Mouse (Mus musculus) forebrain, embryonic 15.5 days (tissue): ENCODE data around the gene Anks1b. TPM values are rescaled to one million over a fixed set of nuclear protein-coding genes. Genes with fewer than 3 reads are reported as not detected.

Experiments used
- ATAC-seq: fragments of 200-750 bp; cut with Nextera tagmentation; replicated peaks from 2 replicates; pipeline ENCODE4 v1.8.0; 2017; ENCODE audit warnings: mild to moderate bottlenecking, moderate TSS enrichment, moderate library complexity
- H3K27ac ChIP-seq: fragments of 300-500 bp; sonication (generic); replicated peaks from 2 replicates; pipeline ENCODE4 v1.5.1; 2015; ENCODE audit warnings: mild to moderate bottlenecking, inconsistent platforms
- H3K27me3 ChIP-seq: fragments of 300-500 bp; sonication (generic); 2 replicates; pipeline ENCODE4 v1.6.1; 2015; ENCODE audit warnings: inconsistent platforms
- H3K36me3 ChIP-seq: fragments of 300-500 bp; sonication (generic); 2 replicates; pipeline ENCODE4 v1.6.1; 2015; ENCODE audit warnings: mild to moderate bottlenecking, inconsistent platforms
- H3K4me1 ChIP-seq: fragments of 300-500 bp; sonication (generic); 2 replicates; pipeline ENCODE4 v1.6.1; 2015; ENCODE audit warnings: inconsistent platforms
- H3K4me2 ChIP-seq: fragments of 300-500 bp; sonication (generic); replicated peaks from 2 replicates; pipeline ENCODE4 v1.6.1; 2015; ENCODE audit warnings: mild to moderate bottlenecking, inconsistent platforms
- H3K4me3 ChIP-seq: fragments of 300-500 bp; sonication (generic); 2 replicates; pipeline ENCODE4 v1.5.1; 2015; ENCODE audit warnings: mild to moderate bottlenecking, inconsistent platforms
- H3K9ac ChIP-seq: fragments of 300-500 bp; sonication (generic); replicated peaks from 2 replicates; pipeline ENCODE4 v1.6.1; 2015; ENCODE audit warnings: mild to moderate bottlenecking, inconsistent platforms
- H3K9me3 ChIP-seq: fragments of 300-500 bp; sonication (generic); 2 replicates; pipeline ENCODE4 v1.6.1; 2016; ENCODE audit warnings: inconsistent platforms
- WGBS: fragments of 180-500 bp; shearing (Covaris S2); methylation state at CpG from one replicate; pipeline ENCODE4 v1.1.7; 2015; ENCODE audit warnings: mixed read lengths; 5-methylcytosine and 5-hydroxymethylcytosine counted together
- polyA plus RNA-seq: library from polyadenylated mRNA; unstranded; fragments of >200 nt; fragmentation: Nextera tagmentation; extraction: Ambion mirVana; gene quantifications from 2 replicates; pipeline ENCODE4 v1.2.1, GENCODE M21; 2015

The Anks1b gene
- polyA plus RNA-seq, 1 experiment from 2014 or later = 63.1 TPM

- 0 out of 2 replicates have a peak, but pooled peaks have one; percentile 38 for ATAC-seq
- H3K36me3 ChIP-seq = no peaks in the 10 kb centered on the region
- H3K9me3 ChIP-seq = no peaks in the 10 kb centered on the region
- no peak overlapping the region for H3K27ac ChIP-seq
- no peak overlapping the region for H3K9ac ChIP-seq
- H3K27me3 ChIP-seq = no peaks in the 10 kb centered on the region
- H3K4me3 ChIP-seq = no peak overlapping the region
- H3K4me2 ChIP-seq = no peak overlapping the region
- H3K4me1 ChIP-seq = peaks cover 11% of the 10 kb centered on the region
- 48% methylated on average over 3 of the region's 3 CpGs for WGBS
Observed at GRCm38 (mm10) chr10:90220470-90220869, 347.2 kb downstream of the Anks1b start.

- WGBS = 70% methylated on average over 3 of the region's 3 CpGs
Observed at GRCm38 (mm10) chr10:90222793-90223495, 349.6 kb downstream of the Anks1b start.

GRCm38 (mm10) chr10:90235273-90235672, 362.0 kb downstream of the Anks1b start:
- ATAC-seq = no peak

More at GRCm38 (mm10) chr10:90222793-90223495, 349.6 kb downstream of the Anks1b start:
- H3K27ac ChIP-seq = peak overlapping the region; percentile 17; the same call in 1 of the 2 replicates
- H3K9ac ChIP-seq = no peak overlapping the region
- no peak overlapping the region for H3K4me2 ChIP-seq
- peaks cover 11% of the 10 kb centered on the region for H3K4me1 ChIP-seq
- H3K4me3 ChIP-seq = no peak overlapping the region
- no peaks in the 10 kb centered on the region for H3K36me3 ChIP-seq
- H3K9me3 ChIP-seq = no peaks in the 10 kb centered on the region
- H3K27me3 ChIP-seq = no peaks in the 10 kb centered on the region
- peak; percentile 26; the same call in 1 of the 2 replicates for ATAC-seq

GRCm38 (mm10) chr10:90237290-90237689, 364.0 kb downstream of the Anks1b start:
- Histone ChIP-seq H3K4me1 (no peaks in the 10 kb centered on the region), H3K9me3 (no peaks in the 10 kb centered on the region), H3K27me3 (no peaks in the 10 kb centered on the region), H3K9ac (no peak overlapping the region), H3K4me2 (no peak overlapping the region), H3K27ac (no peak overlapping the region), H3K36me3 (no peaks in the 10 kb centered on the region), H3K4me3 (no peak overlapping the region)
- ATAC-seq = no peak
- WGBS = 89% methylated on average over 3 of the region's 3 CpGs

More at GRCm38 (mm10) chr10:90235273-90235672, 362.0 kb downstream of the Anks1b start:
- no peak overlapping the region for H3K4me2 ChIP-seq
- H3K36me3 ChIP-seq = no peaks in the 10 kb centered on the region
- no peaks in the 10 kb centered on the region for H3K27me3 ChIP-seq
- no peak overlapping the region for H3K4me3 ChIP-seq
- no peak overlapping the region for H3K27ac ChIP-seq
- H3K9me3 ChIP-seq = no peaks in the 10 kb centered on the region
- H3K4me1 ChIP-seq = no peaks in the 10 kb centered on the region
- no peak overlapping the region for H3K9ac ChIP-seq
- 70% methylated on average over 3 of the region's 3 CpGs for WGBS

- 8% methylated on average over 3 of the region's 3 CpGs for WGBS
- Histone ChIP-seq H3K27ac (no peak overlapping the region), H3K36me3 (no peaks in the 10 kb centered on the region), H3K4me3 (no peak overlapping the region), H3K4me1 (no peaks in the 10 kb centered on the region), H3K9me3 (no peaks in the 10 kb centered on the region), H3K27me3 (no peaks in the 10 kb centered on the region), H3K4me2 (no peak overlapping the region), H3K9ac (no peak overlapping the region)
- 0 out of 2 replicates have a peak, but pooled peaks have one; percentile 48 for ATAC-seq
Observed at GRCm38 (mm10) chr10:90258944-90259714, 385.8 kb downstream of the Anks1b start.

GRCm38 (mm10) chr10:90271321-90271720, 398.0 kb downstream of the Anks1b start:
- ATAC-seq = no peak

GRCm38 (mm10) chr10:90273311-90273710, 400.0 kb downstream of the Anks1b start:
- Histone ChIP-seq H3K27me3 (no peaks in the 10 kb centered on the region), H3K4me1 (no peaks in the 10 kb centered on the region), H3K4me3 (no peak overlapping the region), H3K9me3 (no peaks in the 10 kb centered on the region), H3K4me2 (no peak overlapping the region), H3K36me3 (no peaks in the 10 kb centered on the region), H3K9ac (no peak overlapping the region), H3K27ac (no peak overlapping the region)
- ATAC-seq = no peak
- WGBS = 86% methylated on average over 2 of the region's 2 CpGs

More at GRCm38 (mm10) chr10:90271321-90271720, 398.0 kb downstream of the Anks1b start:
- no peak overlapping the region for H3K4me2 ChIP-seq
- no peaks in the 10 kb centered on the region for H3K27me3 ChIP-seq
- no peaks in the 10 kb centered on the region for H3K36me3 ChIP-seq
- H3K9ac ChIP-seq = no peak overlapping the region
- 77% methylated on average over 1 of the region's 1 CpGs for WGBS
- no peaks in the 10 kb centered on the region for H3K9me3 ChIP-seq
- H3K27ac ChIP-seq = no peak overlapping the region
- H3K4me3 ChIP-seq = no peak overlapping the region
- no peaks in the 10 kb centered on the region for H3K4me1 ChIP-seq

- WGBS = 87% methylated on average over 1 of the region's 1 CpGs
- Histone ChIP-seq H3K9ac (no peak overlapping the region), H3K4me1 (no peaks in the 10 kb centered on the region), H3K4me2 (no peak overlapping the region), H3K27me3 (no peaks in the 10 kb centered on the region), H3K36me3 (no peaks in the 10 kb centered on the region), H3K27ac (no peak overlapping the region), H3K9me3 (no peaks in the 10 kb centered on the region), H3K4me3 (no peak overlapping the region)
- ATAC-seq = no peak
Observed at GRCm38 (mm10) chr10:90286589-90286988, 413.3 kb downstream of the Anks1b start.

- 44% methylated on average over 1 of the region's 1 CpGs for WGBS
- H3K27me3 ChIP-seq = no peaks in the 10 kb centered on the region
- no peaks in the 10 kb centered on the region for H3K36me3 ChIP-seq
- no peaks in the 10 kb centered on the region; the same call in 1 of the 2 replicates for H3K4me1 ChIP-seq
- no peaks in the 10 kb centered on the region for H3K9me3 ChIP-seq
- no peak overlapping the region for H3K4me3 ChIP-seq
- H3K4me2 ChIP-seq = no peak overlapping the region
- no peak overlapping the region for H3K9ac ChIP-seq
- no peak overlapping the region for H3K27ac ChIP-seq
- no peak for ATAC-seq
Observed at GRCm38 (mm10) chr10:90303249-90303648, 429.9 kb downstream of the Anks1b start.

GRCm38 (mm10) chr10:90306156-90306555, 432.8 kb downstream of the Anks1b start:
- no peaks in the 10 kb centered on the region for H3K27me3 ChIP-seq
- ATAC-seq = no peak
- no peaks in the 10 kb centered on the region for H3K9me3 ChIP-seq
- H3K4me3 ChIP-seq = no peak overlapping the region
- no peak overlapping the region for H3K4me2 ChIP-seq
- no peak overlapping the region for H3K9ac ChIP-seq
- no peak overlapping the region for H3K27ac ChIP-seq
- no peaks in the 10 kb centered on the region; the same call in 1 of the 2 replicates for H3K4me1 ChIP-seq
- H3K36me3 ChIP-seq = no peaks in the 10 kb centered on the region

GRCm38 (mm10) chr10:90307931-90308555, 434.7 kb downstream of the Anks1b start:
- Histone ChIP-seq H3K27me3 (no peaks in the 10 kb centered on the region), H3K4me1 (no peaks in the 10 kb centered on the region; the same call in 1 of the 2 replicates), H3K9me3 (no peaks in the 10 kb centered on the region), H3K9ac (no peak overlapping the region), H3K27ac (peak overlapping the region; percentile 37; the same call in 1 of the 2 replicates), H3K4me3 (no peak overlapping the region), H3K4me2 (no peak overlapping the region), H3K36me3 (no peaks in the 10 kb centered on the region)
- no peak for ATAC-seq
- 28% methylated on average over 5 of the region's 5 CpGs for WGBS

GRCm38 (mm10) chr10:90329781-90330180, 456.5 kb downstream of the Anks1b start:
- Histone ChIP-seq H3K27ac (no peak overlapping the region), H3K4me1 (no peaks in the 10 kb centered on the region), H3K9me3 (no peaks in the 10 kb centered on the region), H3K4me3 (no peak overlapping the region), H3K27me3 (no peaks in the 10 kb centered on the region), H3K9ac (no peak overlapping the region), H3K36me3 (no peaks in the 10 kb centered on the region), H3K4me2 (no peak overlapping the region)
- WGBS = 93% methylated on average over 4 of the region's 4 CpGs
- ATAC-seq = no peak
